Mouse (Mus musculus) spleen, postnatal 4 days (tissue): Measurements from ENCODE around the gene Adad2.

Experiments
- DNase-seq, 2 experiments: peaks; one replicate each; pipeline ENCODE4 v3.0.0; 2022; ENCODE audit warnings: low spot score in 2 of 2

Gene Adad2

GRCm38 (mm10) chr8:119641058-119641457 is 28.5 kb downstream of the Adad2 start:
- no peak for DNase-seq

- DNase-seq: no peak
These were observed 30.4 kb downstream of the Adad2 start for GRCm38 (mm10) chr8:119642960-119643359.

GRCm38 (mm10) chr8:119644429-119644960 is 31.9 kb downstream of the Adad2 start:
- no peak for DNase-seq

GRCm38 (mm10) chr8:119644981-119645597 is 32.5 kb downstream of the Adad2 start:
- DNase-seq: no peak

GRCm38 (mm10) chr8:119646197-119646596 is 33.6 kb downstream of the Adad2 start:
- DNase-seq: no peak

GRCm38 (mm10) chr8:119646846-119647245 is 34.3 kb downstream of the Adad2 start:
- no peak for DNase-seq

- DNase-seq: no peak
These were observed 38.8 kb downstream of the Adad2 start for GRCm38 (mm10) chr8:119651324-119651723.

- DNase-seq: peak in 1 of 2 experiments; percentile 58
These were observed 44.3 kb downstream of the Adad2 start for GRCm38 (mm10) chr8:119656709-119657464.

GRCm38 (mm10) chr8:119661081-119661480 is 48.5 kb downstream of the Adad2 start:
- no peak for DNase-seq

GRCm38 (mm10) chr8:119661892-119662291 is 49.3 kb downstream of the Adad2 start:
- no peak for DNase-seq

- DNase-seq: no peak
These were observed 50.9 kb downstream of the Adad2 start for GRCm38 (mm10) chr8:119663440-119663839.

- no peak for DNase-seq
These were observed 52.7 kb downstream of the Adad2 start for GRCm38 (mm10) chr8:119665270-119665669.
